Mouse (Mus musculus) MEL (cell line): Measurements from ENCODE around the gene Hrh1.

Experiments used
- CHD2 ChIP-seq: IDR thresholded peaks from 2 replicates; pipeline ENCODE4 v1.6.1; 2011; ENCODE audit warnings: low read length, improper control_type of control experiment
- CTCF ChIP-seq, 3 experiments: IDR thresholded peaks in 2 of 3; conservative IDR thresholded peaks in 1 of 3; 2 replicates each; pipeline ENCODE4 v1.5.1; 2011 to 2012; ENCODE audit warnings: low read length in 3 of 3, low read depth in 2 of 3, mild to moderate bottlenecking in 2 of 3, improper control_type of control experiment in 1 of 3, inconsistent platforms in 1 of 3, mixed read lengths in 1 of 3, moderate library complexity in 1 of 3; ENCODE audit not compliant: control insufficient read depth in 1 of 3, insufficient read depth in 1 of 3, poor library complexity in 1 of 3, severe bottlenecking in 1 of 3
- EP300 ChIP-seq, 2 experiments: IDR thresholded peaks; 2 replicates each; pipeline ENCODE4 v1.6.1; 2011; ENCODE audit warnings: improper control_type of control experiment in 2 of 2, low read length in 2 of 2, low read depth in 1 of 2, mild to moderate bottlenecking in 1 of 2
- MXI1 ChIP-seq: IDR thresholded peaks from 2 replicates; pipeline ENCODE4 v1.6.1; 2011; ENCODE audit warnings: mild to moderate bottlenecking, low read depth, low read length, improper control_type of control experiment
- POLR2A ChIP-seq, 2 experiments: IDR thresholded peaks; 2 replicates each; pipeline ENCODE4 v1.6.1; 2011 to 2012; ENCODE audit warnings: low read length in 2 of 2, mild to moderate bottlenecking in 2 of 2, control low read depth in 1 of 2, improper control_type of control experiment in 1 of 2, low read depth in 1 of 2, moderate library complexity in 1 of 2; ENCODE audit not compliant: control insufficient read depth in 1 of 2, insufficient read depth in 1 of 2, poor library complexity in 1 of 2
- POLR2AphosphoS2 ChIP-seq: IDR thresholded peaks from 2 replicates; pipeline ENCODE4 v1.6.1; 2011; ENCODE audit warnings: low read length, improper control_type of control experiment
- POLR2AphosphoS5 ChIP-seq: IDR thresholded peaks from 2 replicates; pipeline ENCODE4 v1.6.1; 2012; ENCODE audit warnings: low read depth, borderline replicate concordance, mild to moderate bottlenecking, inconsistent platforms, low read length, moderate library complexity, mixed read lengths
- SIN3A ChIP-seq: IDR thresholded peaks from 2 replicates; pipeline ENCODE4 v1.6.1; 2012; ENCODE audit warnings: low read length, improper control_type of control experiment, inconsistent platforms
- TAL1 ChIP-seq: IDR thresholded peaks from 2 replicates; pipeline ENCODE4 v1.6.1; 2012; ENCODE audit warnings: mild to moderate bottlenecking, inconsistent platforms, low read length, moderate library complexity, mixed read lengths
- TBP ChIP-seq: IDR thresholded peaks from 2 replicates; pipeline ENCODE4 v1.8.0; 2011; ENCODE audit warnings: low read depth, low read length, improper control_type of control experiment
- TCF12 ChIP-seq: IDR thresholded peaks from 2 replicates; pipeline ENCODE4 v1.6.1; 2014; ENCODE audit warnings: low read depth, mild to moderate bottlenecking, inconsistent platforms, low read length, improper control_type of control experiment, moderate library complexity
- ZC3H11A ChIP-seq: IDR thresholded peaks from 2 replicates; pipeline ENCODE4 v1.6.1; 2012; ENCODE audit warnings: low read depth, mild to moderate bottlenecking, inconsistent platforms, low read length, improper control_type of control experiment

- no peak for TF ChIP-seq SIN3A
- no peak for TF ChIP-seq CTCF (IDR thresholded peaks at IDR 0.05 in 2 of 3, conservative IDR thresholded peaks at IDR 0.05 in 1 of 3; ENCODE audit: control insufficient read depth in 1 of 3, insufficient read depth in 1 of 3, low read depth in 2 of 3, low read length in 3 of 3, poor library complexity in 1 of 3, severe bottlenecking in 1 of 3)
- TF ChIP-seq CHD2, result no peak
- TF ChIP-seq POLR2A (IDR thresholded peaks at IDR 0.05; ENCODE audit: control insufficient read depth in 1 of 2, insufficient read depth in 1 of 2, low read depth in 1 of 2, low read length in 2 of 2, poor library complexity in 1 of 2), result no peak
- TF ChIP-seq POLR2AphosphoS5, result no peak
- no peak for TF ChIP-seq EP300 (IDR thresholded peaks at IDR 0.05; ENCODE audit: low read depth in 1 of 2, low read length in 2 of 2)
- no peak for TF ChIP-seq POLR2AphosphoS2
- no peak for TF ChIP-seq TBP
- TF ChIP-seq TAL1, result no peak
- no peak for TF ChIP-seq ZC3H11A
- TF ChIP-seq TCF12, result no peak
- no peak for TF ChIP-seq MXI1
These were observed 62.2 kb downstream of the Hrh1 start for GRCm38 (mm10) chr6:114459969-114460368.
